In the genomic region with DNA sequence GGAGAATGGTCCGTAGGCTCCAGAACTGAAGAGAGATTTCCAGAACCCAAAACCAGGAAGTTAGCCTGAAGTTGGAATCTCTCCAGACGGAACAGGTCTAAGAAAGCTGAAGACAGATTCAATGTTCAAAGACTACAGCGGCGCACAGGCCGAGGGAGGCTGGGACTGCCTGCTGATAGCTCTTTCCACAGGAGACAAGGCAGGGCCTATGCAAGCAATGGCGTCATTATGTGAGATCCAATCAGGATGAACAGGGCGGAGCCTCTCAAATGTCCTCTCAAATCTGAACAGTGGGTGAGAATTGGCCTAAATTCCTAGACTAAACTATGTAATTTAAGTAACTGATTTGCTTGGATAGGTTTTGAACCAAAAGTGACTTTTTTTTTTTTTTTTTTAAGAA, we compare ENCODE assay signal across 22 mouse cellular contexts.
"Had no signal": no experiment of that assay in that cellular context is flagged by ENCODE, and none has a peak within 500 bp of the region (broad histone marks: within the 10 kb centered on the region; RNA-seq: fewer than 3 reads in every experiment).

No protein-coding gene starts in this region.

- H3K36me3 ChIP-seq: limb, embryonic 12.5 days; limb, embryonic 15.5 days; liver, embryonic 15.5 days; lung, embryonic 15.5 days; midbrain, embryonic 10.5 days; midbrain, embryonic 13.5 days; stomach, embryonic 15.5 days had no signal

- H3K4me1 ChIP-seq: megakaryocyte, embryonic 14.5 days had no signal

- ATAC-seq: intestine, postnatal 0 days; midbrain, embryonic 13.5 days; midbrain, embryonic 16.5 days had no signal

- DNase-seq: kidney, adult 2 months; kidney, postnatal 25 days; layer of hippocampus, postnatal 36 days; left cerebral cortex, postnatal 4 days; lung, adult 18-20 months; lung, postnatal 10 days; lung, postnatal 36 days; spleen, adult 18-20 months; thymus, postnatal 25 days had no signal

- H3K4me3 ChIP-seq: layer of hippocampus, adult 2 months; limb, embryonic 12.5 days; limb, embryonic 15.5 days; liver, embryonic 15.5 days; lung, embryonic 15.5 days; megakaryocyte, embryonic 14.5 days; midbrain, embryonic 10.5 days; midbrain, embryonic 13.5 days; stomach, embryonic 15.5 days had no signal

- H3K4me2 ChIP-seq: limb, embryonic 12.5 days; limb, embryonic 15.5 days; liver, embryonic 11.5 days; liver, embryonic 15.5 days; lung, embryonic 15.5 days; midbrain, embryonic 13.5 days; stomach, embryonic 15.5 days had no signal

- H3K27ac ChIP-seq: kidney, postnatal 0 days; layer of hippocampus, adult 2 months; limb, embryonic 12.5 days; limb, embryonic 15.5 days; liver, embryonic 15.5 days; lung, embryonic 15.5 days; midbrain, embryonic 10.5 days; midbrain, embryonic 13.5 days; stomach, embryonic 15.5 days had no signal

- H3K9me3 ChIP-seq: limb, embryonic 12.5 days; limb, embryonic 15.5 days; liver, embryonic 15.5 days; lung, embryonic 15.5 days; midbrain, embryonic 10.5 days; midbrain, embryonic 13.5 days; stomach, embryonic 15.5 days had no signal

- H3K9ac ChIP-seq: limb, embryonic 12.5 days; limb, embryonic 15.5 days; liver, embryonic 15.5 days; lung, embryonic 15.5 days; midbrain, embryonic 13.5 days; stomach, embryonic 15.5 days had no signal

- H3K27me3 ChIP-seq: limb, embryonic 12.5 days; limb, embryonic 15.5 days; liver, embryonic 15.5 days; lung, embryonic 15.5 days; megakaryocyte, embryonic 14.5 days; midbrain, embryonic 13.5 days; stomach, embryonic 15.5 days had no signal
